Mouse (Mus musculus) MEL (cell line): ENCODE measurements at regions not wholly inside any gene's neighbourhood (a gene's known extent, or its start where the extent isn't known, plus 50 kb on each side); places are given as distances from the start of the nearest gene placed in this dataset.

Source experiments
- GATA1 ChIP-seq: IDR thresholded peaks from 2 replicates; pipeline ENCODE4 v1.6.1; 2011; ENCODE audit warnings: low read depth, low read length, improper control_type of control experiment
- ZC3H11A ChIP-seq: IDR thresholded peaks from 2 replicates; pipeline ENCODE4 v1.6.1; 2012; ENCODE audit warnings: low read depth, mild to moderate bottlenecking, inconsistent platforms, low read length, improper control_type of control experiment

GRCm38 (mm10) chr2:167856020-167856419, 75.8 kb upstream of the Ptpn1 start:
- TF ChIP-seq ZC3H11A = no peak
- no peak for TF ChIP-seq GATA1
